Mouse (Mus musculus) G1E-ER4 (cell line): Measurements from ENCODE around the gene M1ap. TPM values are rescaled to one million over a fixed set of nuclear protein-coding genes. Genes with fewer than 3 reads are reported as not detected.

Experiments used
- GATA1 ChIP-seq: IDR thresholded peaks from one replicate; pipeline ENCODE4 v1.8.0; 2012; ENCODE audit warnings: low read length, inconsistent platforms
- polyA plus RNA-seq: library from polyadenylated mRNA; stranded (reverse); fragments of >175 nt; gene quantifications from 2 replicates; pipeline ENCODE4 v1.2.3, GENCODE M21; 2012

The M1ap gene
- polyA plus RNA-seq, 1 experiment = 2.1 TPM

- no peak for TF ChIP-seq GATA1
Measured at GRCm38 (mm10) chr6:82993696-82994095, 47.0 kb downstream of the M1ap start.

DNA sequence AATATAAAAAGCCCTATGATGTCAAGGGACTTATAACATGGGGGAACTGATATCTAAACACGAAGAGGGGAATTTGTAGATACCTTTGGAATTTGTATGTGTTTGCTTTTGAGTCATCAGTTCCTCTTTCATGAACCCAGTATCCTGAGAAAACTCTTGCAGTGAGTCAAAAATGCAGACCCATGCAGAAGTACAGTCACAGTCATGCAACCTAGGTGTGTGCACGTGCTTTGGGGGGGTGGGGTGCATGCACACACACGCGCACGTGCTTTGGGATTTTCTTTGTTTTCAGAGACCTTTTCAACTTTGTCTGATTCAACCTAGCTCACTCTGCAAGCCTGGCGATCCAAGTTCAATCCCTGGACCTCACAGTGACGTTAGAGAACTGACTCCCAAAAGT, 47.7 kb downstream of the M1ap start:
- TF ChIP-seq GATA1 = no peak

GRCm38 (mm10) chr6:82996740-82997315, 50.1 kb downstream of the M1ap start:
- peak; percentile 50 for TF ChIP-seq GATA1

DNA sequence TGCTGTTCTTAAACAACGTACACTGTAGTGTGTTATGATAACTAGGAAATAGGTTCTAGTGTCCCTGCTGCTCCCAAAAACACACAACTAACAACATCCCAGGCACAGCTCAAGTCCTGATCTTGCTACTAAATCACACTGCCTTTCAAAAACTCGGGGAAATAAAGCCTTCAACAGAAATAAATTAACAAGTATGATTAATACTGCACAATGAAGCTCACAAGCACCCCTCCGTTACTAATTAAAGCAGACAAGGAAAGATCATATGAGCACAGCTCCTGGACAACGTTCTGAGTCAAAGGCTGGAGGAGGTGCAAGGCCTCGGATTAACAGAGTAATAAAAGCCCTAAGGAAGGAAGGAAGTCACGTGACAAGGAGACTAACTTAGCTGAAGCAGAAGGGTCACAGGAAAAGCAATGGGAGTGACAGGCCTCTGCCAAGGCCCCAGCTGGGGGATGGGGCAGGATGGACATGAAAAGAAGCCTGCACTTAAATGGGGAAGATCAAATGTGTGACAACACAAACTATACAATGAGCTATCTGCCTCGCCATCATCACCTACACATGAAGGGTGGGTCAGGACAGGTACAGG, 50.9 kb downstream of the M1ap start:
- no peak for TF ChIP-seq GATA1

GRCm38 (mm10) chr6:82998326-82998725, 51.6 kb downstream of the M1ap start:
- no peak for TF ChIP-seq GATA1

DNA sequence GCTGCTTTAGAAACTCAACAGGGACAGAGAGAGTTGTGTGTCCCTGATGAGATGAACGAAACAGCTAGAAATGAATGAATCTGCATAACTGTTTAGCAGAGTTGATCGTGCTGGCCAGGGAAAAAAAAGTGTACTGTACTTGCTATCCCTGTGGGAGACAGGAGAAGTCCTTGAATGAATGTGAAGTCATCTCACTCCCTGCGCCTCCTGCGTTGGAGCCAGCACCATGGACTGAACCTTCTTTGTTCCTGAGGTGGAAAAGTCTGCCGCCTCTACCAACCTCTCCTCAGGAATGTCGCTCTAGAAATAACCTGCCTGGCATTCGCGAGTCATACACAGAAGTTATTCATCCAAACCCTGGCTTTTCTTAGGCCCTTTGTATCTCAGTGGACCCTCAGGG, 53.3 kb downstream of the M1ap start:
- TF ChIP-seq GATA1 = no peak

DNA sequence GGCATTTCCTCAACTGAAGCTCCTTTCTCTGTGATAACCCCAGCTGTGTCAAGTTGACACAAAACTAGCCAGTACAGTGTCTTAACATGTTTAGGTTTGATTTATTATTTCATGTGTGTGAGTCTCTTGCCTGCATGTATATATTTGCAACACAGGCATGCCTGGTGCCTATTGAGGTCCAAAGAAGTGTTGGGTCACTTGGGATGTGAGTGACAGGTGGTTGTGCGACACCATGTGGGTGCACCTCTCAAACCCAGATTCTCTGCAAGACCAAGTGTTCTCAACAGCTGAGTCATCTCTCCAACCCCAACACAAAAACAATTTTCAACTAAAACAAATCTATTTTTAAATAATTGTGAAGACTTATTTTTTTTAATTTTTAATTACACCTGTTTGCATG, 56.4 kb downstream of the M1ap start:
- no peak for TF ChIP-seq GATA1

DNA sequence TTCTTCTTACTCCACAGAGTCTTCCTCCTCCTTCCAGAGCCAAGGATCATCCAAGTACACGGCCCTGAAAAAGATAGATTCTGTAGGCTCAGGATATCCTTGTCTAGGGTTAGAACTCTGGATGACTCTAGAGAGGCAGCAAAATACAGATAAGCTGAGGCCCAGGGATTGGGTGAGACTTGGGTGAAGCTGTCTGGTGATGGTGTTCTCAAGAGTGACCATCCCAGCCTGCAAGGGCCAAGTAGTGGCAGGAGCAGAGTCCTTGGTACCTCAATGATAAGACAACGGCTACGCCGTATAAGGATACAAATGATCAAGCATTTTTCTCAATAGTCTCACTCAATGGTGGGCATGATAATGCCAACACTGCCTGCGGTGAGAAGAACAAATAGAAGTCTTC, 57.1 kb downstream of the M1ap start:
- TF ChIP-seq GATA1 = peak; percentile 31

- no peak for TF ChIP-seq GATA1
Measured at GRCm38 (mm10) chr6:83004309-83004708, 57.6 kb downstream of the M1ap start.

DNA sequence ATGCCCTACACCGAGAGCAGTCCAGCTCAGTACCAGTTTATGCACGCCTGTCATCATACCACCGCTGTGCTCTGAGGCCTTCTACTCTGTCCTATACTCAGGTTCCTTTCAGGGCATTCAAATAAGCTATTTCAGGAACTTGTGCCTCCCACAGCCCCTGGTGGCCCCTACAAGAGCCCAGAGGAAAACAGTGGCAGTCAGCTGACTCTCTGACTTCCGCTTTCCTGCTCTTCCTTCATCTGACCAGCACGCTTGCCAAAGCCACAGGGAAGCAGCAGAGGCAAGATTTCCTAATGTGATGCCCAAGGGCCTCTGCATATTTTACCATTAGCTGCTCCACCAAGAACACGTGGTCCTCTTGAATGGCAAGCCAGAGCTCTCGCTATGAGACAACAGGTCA, 58.2 kb downstream of the M1ap start:
- no peak for TF ChIP-seq GATA1

DNA sequence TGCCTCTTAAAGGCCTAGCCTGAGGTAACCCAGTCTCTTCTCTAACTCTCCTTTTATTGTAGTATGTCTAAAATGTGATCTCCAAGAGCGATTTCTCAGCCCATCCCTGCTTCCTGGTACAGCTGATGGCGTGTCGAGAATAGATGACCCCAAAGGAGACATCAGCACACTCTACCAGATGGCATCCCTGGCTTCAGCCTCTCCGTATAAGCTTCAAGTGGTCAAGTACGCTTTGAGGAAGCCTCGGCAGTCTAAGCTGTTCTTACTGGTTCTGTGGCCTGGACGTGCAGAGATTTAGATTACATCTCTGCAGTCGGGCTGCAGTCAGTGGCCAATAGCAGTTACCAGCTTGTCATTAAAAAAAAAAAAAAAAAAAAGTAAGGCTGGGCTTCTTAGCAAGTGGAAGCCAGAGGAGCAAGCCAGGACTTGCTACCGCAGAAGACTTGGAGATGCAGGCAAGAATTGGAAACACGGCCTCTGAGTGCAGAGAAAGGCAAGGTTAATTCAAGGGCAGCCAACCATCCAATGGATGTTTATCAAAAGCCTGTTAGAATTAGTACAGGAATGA, 58.8 kb downstream of the M1ap start:
- no peak for TF ChIP-seq GATA1

DNA sequence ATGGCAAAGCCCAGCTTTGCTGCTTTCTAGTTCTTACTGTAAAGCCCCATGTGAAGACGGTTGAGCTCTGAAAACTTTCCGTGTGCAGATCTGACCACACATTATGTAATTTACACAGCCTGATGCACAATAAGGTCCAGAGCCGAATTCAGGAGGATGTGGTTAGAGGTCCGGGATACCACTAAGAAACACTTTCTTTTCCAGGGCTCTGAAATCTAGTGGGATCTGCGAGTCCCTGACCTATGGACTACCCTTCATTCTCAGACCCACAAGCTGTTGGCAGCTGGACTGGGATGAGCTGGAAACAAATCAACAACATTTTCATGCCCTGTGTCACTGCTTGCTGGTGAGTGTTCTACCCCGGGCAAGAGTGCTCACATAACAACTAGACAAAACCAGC, 59.4 kb downstream of the M1ap start:
- no peak for TF ChIP-seq GATA1

DNA sequence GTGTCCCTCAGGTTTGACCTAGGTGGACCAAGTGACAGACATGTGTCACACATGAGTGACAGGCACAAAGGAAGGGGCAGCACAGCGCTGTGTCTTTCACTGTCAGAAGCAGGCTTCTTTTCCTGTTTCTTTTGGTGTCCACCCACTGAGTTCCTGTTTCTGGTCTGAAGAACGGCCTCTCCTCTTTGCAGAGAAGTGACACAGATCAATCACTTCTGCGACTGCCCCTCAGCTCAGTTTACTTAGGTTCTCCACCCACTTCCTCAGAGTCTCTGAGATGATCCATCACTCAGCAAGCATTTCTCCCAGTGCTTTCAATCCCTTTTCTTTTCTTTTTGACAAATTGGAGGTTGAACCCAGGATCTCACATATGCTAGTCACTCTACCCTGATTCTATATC, 62.0 kb downstream of the M1ap start:
- no peak for TF ChIP-seq GATA1

DNA sequence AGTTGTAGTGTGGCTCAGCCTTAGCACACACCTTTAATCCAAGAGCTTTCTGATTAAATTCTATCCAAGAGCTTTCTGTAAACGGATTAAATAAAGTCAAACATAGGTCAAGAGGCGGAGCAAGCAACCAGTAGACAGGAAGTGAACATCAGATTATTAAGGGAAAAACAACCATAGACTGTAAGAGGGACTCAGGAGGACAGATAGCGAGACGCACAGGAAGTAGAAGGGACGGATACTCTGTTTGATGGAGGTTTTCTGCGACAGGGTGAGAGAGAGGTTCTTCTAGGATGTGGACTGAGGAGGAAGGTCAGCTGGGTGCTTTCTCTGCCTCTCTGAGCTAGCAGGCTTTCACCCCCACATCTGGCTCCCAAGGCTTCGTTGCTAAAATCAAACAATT, 63.3 kb downstream of the M1ap start:
- no peak for TF ChIP-seq GATA1

DNA sequence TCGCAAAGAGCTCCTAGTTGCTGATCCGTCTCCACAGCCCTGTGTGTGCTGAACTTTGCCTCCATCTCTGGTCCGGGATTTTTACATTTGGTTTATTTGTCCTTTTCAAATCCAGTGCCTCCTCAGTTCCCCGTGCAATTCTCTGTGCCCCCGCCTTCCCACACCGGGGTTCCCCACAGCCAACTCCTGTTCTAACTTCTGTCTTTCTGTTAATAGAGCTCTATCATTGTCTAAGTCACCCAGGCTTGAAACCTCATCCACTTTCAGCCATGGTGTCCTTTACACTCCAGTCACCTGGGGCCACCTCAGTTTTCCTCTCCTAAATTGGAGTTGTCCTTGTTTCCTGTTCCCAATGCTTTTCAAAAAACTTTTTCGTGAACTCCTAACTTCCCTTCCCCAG, 64.6 kb downstream of the M1ap start:
- no peak for TF ChIP-seq GATA1

- TF ChIP-seq GATA1 = no peak
Measured at GRCm38 (mm10) chr6:83011756-83012155, 65.1 kb downstream of the M1ap start.

GRCm38 (mm10) chr6:83013444-83013843, 66.7 kb downstream of the M1ap start:
- TF ChIP-seq GATA1 = no peak
